Mouse (Mus musculus) gonadal fat pad, adult 2 months (tissue): ENCODE data around the gene Slc22a14. TPM values are rescaled to one million over a fixed set of nuclear protein-coding genes. Genes with fewer than 3 reads are reported as not detected.

Source experiments
- DNase-seq: peaks from one replicate; pipeline ENCODE4 v3.0.0-alpha.2; 2012; ENCODE audit warnings: low read depth
- polyA plus RNA-seq: library from polyadenylated mRNA; depleted of rRNA; stranded (reverse); fragments of >200 nt; gene quantifications from 2 replicates; pipeline ENCODE4 v1.2.3, GENCODE M21; 2012

The Slc22a14 gene
- polyA plus RNA-seq, 1 experiment, result 1.9 TPM

GRCm38 (mm10) chr9:119357331-119358057, 7.9 kb downstream of the Slc22a14 start, which contains the start of gene Xylb:
Xylb (plus strand) TSS chr9:119357381.
- no peak for DNase-seq

- no peak for DNase-seq
These were observed 9.4 kb downstream of the Slc22a14 start for GRCm38 (mm10) chr9:119355943-119356342.

- no peak for DNase-seq
These were observed 11.4 kb downstream of the Slc22a14 start for GRCm38 (mm10) chr9:119353926-119354325.

DNA sequence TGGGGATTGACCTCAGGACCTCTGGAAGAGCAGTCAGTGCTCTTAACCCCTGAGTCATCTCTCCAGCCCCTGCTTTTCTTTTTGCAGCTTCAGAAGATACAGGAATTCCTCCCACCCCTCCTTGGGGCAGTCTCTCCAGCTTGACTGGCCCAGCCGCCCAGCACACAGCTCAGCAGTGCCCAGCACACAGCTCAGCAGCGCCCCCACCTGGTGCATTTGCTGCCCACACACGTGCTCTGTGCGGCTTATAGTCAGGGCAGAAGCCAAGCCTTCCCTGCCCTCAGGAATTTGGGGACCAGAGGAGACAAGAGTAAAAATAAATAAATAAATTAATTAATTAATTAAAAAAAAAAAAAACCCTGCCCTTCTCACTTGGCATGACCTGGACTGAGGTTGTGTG, 13.3 kb downstream of the Slc22a14 start:
- DNase-seq, result no peak

DNA sequence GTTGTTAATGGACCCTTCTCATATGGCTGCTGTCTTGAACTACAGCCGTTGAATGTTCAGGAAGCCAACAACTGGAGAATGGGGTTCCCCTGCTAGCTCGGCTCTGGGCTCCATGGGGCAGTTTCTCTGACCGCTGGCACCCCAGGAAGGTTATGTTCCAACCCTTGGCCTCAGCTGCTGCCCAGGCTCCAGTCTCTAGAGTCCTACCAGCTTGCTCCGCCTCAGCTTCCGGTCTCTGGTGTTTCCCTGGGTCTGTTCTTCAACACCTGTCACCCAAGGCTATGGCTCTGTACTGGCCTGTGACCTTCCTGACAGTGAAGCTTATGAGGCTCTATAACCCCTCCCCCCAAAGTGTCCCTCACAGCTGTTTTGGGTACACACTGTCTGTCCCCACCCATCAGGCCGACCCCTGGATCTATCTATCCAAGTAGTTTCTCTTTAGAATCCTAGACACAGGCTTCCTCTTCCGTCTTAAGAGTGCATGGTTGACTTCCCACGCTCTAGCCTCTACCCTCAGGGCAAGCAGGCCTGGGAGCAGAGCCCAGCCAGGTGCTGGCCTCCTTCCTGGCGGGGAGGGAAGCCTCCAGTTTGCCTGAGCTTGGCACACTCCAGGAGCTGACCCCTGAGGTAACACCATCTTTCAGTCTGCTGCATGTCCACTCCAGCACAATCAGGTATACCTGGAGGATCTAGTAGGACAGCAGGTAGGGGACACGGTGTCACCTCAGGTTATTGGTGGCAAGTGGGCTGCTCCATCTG, 14.2 kb downstream of the Slc22a14 start:
- no peak for DNase-seq

DNA sequence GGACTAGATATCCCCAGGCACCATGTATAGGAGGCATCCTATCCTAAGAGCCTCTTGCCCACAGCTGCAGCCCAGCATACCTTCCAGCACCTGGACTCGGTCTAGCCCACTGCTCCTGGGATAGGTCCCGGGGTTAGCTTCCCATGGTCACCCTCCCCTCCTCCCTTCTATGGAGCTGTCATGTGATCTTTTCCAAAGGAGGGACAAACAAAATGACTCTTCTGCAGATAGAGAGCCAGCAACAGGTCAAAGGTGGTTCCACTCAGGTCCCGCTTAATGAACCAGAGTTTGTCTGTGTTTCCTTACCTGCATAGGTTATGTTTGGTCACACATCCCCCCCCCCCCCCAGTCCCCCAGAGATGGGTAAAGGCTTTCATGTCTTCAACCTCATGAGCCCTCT, 14.8 kb downstream of the Slc22a14 start:
- DNase-seq, result no peak

DNA sequence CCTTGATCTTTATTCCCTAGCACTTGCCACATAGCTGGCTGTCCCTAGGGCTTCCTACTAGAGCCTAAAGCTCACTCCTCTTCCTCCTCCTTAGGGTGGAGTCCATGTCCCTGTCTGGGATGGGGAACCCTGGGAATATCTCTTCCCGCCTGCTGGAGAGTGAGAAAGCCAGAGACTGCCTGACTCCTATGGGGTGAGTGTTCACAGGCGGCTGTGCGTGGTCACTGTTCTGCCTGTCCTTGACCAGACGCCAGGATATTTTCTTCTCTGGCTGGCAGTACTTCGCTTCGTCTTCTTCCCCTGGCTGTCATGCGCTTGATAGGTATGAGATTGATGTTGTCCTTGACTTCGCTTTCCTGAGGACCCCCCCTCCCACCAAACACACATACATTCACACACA, 19.0 kb downstream of the Slc22a14 start:
- DNase-seq, result no peak

GRCm38 (mm10) chr9:119342728-119343127, 22.6 kb downstream of the Slc22a14 start:
- no peak for DNase-seq

DNA sequence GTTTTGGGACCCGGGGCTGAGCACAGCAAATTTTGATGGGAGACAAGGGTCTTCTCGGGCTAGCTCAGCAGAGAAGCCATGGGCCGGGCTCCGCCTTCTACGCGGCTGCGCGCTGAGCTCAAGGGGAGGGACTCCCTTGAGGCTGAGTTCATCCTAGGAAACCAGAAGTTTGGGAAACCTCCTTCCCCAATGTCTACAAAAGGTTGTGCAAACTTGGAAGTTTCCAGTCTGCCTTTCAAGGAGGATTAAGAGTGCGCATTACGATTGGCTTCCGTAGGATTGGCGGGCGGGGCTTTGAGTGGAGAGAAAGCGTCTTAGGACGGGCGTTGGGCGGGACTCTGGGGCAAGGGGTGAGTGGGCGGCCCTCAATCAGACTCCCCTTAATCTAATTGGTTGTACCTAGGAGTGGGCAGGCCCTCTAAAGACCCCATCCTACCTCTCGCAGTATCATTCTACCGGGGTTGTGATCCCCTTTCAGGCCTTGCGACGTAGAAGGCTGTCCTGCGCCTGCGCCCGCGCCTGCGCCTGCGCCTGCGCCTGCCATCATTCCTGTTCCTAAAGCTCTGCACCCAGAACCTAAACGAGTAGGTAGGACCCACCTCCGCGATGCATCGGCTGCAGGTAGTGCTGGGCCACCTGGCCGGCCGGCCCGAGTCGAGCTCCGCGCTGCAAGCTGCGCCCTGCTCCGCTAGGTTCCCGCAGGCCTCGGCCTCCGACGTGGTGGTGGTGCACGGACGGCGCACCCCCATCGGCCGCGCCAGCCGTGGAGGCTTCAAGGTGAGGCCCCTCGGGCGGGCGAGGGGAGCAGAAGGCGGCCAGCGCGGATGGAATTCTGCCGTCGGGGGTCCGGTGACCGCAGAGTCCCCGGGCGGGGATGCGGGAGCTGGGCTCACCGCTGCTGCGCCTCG, 24.2 kb downstream of the Slc22a14 start, which contains the start of gene Myd88:
TSS of gene Myd88 (minus strand) at position 503 of the 908 bp plus-strand sequence.
- DNase-seq, result peak; percentile 100

- DNase-seq, result no peak
These were observed 25.2 kb downstream of the Slc22a14 start for GRCm38 (mm10) chr9:119340212-119340580.

DNA sequence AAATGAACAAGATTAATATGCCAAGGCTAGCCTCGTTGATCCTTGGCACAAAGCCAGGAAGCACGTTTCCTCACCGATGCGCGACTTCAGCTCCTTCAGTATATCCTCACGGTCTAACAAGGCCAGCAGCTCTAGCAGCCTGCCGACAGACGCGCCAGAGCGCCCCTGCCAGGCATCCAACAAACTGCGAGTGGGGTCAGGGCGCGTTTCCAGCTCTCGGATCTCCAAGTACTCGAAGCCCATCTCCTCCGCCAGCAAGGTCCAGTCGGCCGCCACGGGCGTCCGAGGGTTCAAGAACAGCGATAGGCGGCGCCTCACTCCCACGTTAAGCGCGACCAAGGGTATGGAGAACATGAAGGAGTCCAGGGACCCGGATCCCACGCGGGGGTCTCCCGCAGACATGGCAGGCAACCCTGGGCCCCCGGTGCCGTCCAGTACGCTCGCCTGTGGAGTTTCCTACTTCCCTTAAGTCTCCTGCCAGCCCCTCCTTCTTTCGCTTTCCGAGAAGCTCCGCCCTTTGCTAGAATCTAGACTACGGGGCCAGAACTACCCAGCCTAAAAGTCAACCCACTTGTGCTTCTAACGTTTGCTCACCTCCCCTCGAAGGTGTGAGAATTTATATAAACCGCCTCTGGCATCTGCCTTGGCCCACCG, 25.7 kb downstream of the Slc22a14 start, which contains the start of gene Acaa1a:
TSS of gene Acaa1a (plus strand) at position 119 of the 654 bp plus-strand sequence.
- no peak for DNase-seq

DNA sequence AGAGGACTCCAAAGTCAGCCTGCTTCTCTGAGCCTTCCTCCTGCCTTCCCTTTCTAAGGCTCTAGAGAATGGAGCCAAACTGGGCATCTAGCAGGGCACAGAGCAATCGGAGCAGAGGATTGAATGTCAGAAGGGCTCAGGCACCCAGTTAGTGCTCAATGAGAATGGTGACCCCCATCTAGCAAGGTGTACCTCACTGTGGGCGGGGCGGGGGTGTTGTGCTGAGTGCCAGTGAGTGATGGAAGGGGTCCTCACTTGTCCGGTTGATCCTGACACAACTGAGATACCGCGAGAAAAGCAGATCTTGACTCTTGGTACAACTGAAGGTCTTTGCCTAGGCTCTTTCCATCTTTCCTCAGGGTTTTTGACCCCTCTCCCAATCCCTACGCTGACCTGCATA, 26.2 kb downstream of the Slc22a14 start:
- DNase-seq, result no peak

DNA sequence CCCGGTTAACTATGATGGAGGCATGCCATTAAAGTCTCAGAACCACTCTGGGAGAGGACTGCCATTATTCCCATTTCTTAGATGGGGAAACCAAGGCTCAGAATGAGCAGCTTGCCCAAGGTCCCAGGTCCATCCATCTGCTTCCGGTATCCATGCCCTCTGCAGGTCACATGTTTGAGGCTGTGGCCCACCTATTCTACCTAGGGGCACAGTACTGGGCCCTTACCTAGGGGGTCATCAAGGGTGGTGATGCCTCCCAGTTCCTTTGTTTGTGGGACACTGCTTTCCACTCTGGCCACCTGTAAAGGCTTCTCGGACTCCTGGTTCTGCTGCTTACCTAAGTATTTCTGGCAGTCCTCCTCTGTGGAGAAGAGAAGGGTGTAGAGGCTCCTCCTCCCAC, 27.0 kb downstream of the Slc22a14 start:
- no peak for DNase-seq

GRCm38 (mm10) chr9:119337842-119338241, 27.5 kb downstream of the Slc22a14 start:
- DNase-seq, result no peak

DNA sequence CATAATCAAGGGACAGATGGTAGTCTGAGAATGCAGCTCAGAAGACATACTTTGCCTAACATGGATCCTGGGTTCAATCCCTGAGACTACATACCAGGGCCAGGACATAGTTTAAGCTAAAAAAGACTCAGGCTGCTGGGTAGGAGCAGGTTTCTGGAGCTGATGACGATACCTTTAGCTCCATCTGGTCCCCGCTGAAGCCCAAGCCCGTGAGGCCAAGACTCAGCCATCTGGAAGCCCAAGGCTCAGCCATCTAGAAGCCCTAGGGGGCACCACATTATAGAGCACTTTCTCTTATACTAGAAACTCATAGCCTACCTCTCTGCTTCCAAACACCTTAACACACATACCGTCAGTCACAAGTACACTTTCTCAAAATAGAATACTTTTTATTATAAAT, 29.8 kb downstream of the Slc22a14 start:
- DNase-seq, result no peak

- DNase-seq, result no peak
These were observed 30.5 kb downstream of the Slc22a14 start for GRCm38 (mm10) chr9:119334834-119335233.

DNA sequence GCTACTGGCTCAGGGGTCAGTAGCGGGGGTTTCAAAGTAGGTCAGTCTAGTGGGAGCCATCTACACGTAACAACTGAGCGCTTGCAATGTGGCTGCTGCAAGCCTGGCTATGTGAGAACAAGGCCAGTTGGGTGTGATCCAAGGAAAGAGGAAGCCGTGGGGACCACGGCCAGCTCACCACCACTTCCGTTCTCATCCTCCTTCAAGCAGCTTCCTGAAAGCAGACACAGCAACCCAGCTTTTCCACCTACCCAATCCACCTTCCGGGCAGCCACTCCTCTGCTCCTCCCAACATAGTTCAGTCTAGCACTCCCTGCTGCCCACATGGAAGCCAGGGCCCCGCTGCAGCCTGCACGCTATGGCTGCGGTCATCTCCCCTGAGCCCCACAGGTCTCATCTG, 31.0 kb downstream of the Slc22a14 start:
- DNase-seq, result no peak

DNA sequence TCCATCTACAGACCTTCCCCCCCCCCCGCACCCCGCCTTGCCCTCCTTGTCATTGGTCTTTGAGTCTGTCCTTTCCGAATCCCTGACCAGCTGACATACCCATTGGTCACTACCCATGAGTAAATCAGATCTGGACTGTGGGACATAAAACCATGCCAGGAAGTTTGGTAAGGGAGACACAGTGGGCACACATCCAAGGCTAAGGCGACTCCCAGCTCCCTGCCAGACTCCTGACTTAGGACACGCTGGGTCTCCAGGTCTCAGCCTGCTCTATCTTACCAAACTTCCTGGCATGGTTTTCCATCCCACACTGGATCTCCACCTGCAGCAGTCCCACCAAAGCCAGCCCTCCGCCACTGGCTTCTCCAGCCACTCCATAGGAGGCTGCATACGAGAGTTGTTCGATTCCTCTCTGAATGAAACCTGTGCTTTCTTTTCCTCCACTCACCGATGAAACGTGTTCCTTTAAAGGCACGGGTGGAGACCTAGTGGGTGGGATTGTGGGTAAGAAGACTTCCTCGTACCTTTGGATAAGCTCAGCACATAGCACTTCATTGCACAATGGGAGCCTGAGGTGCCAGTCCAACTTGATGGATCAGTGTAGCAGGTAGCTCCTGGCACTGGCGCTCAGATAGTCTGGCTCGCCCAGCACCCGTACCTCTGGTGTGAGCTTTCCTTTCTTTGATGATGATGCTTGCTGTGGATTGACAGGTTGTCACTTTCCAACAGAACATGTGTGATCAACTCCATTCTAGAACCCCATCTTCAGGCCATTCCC, 35.0 kb downstream of the Slc22a14 start:
- DNase-seq, result peak; percentile 99

GRCm38 (mm10) chr9:119328488-119328887, 36.9 kb downstream of the Slc22a14 start:
- DNase-seq, result peak; percentile 79

DNA sequence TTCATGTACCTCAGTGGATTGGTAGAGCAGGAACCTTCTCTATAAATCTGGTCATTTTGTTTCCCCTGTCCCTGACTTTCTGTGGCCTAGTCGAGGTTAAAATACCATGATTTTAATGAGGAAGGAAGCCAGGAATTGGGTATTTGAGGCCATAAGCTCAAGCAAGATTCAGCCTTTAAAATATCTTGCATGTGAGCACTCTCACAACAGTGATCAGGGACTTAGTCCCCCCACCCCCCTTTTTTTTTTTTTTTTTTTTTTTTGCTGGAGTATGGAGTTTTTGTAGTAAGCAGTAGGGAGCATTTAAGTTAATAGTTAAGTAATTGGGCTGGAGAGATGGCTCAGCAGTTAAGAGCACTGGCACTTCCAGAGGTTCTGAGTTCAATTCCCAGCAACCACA, 41.2 kb downstream of the Slc22a14 start:
- DNase-seq, result no peak

GRCm38 (mm10) chr9:119323260-119323645, 42.1 kb downstream of the Slc22a14 start:
- no peak for DNase-seq
